Mouse (Mus musculus) layer of hippocampus, adult 8-10 months (tissue): ENCODE measurements at regions not wholly inside any gene's neighbourhood (a gene's known extent, or its start where the extent isn't known, plus 50 kb on each side); places are given as distances from the start of the nearest gene placed in this dataset.

Source experiments
- DNase-seq, 2 experiments: peaks; one replicate each; pipeline ENCODE4 v3.0.0; 2022; ENCODE audit warnings: low spot score in 2 of 2

GRCm38 (mm10) chr6:51044873-51045272 is 387.6 kb upstream of the Nfe2l3 start:
- no peak for DNase-seq

- DNase-seq, result no peak
Measured at GRCm38 (mm10) chr6:51052451-51052921, 380.0 kb upstream of the Nfe2l3 start.

- DNase-seq, result peak; percentile 66 to 74
Measured at GRCm38 (mm10) chr6:51057229-51057628, 375.2 kb upstream of the Nfe2l3 start.

GRCm38 (mm10) chr6:51059923-51060847 is 372.3 kb upstream of the Nfe2l3 start:
- no peak for DNase-seq

GRCm38 (mm10) chr6:51060848-51061535 is 371.5 kb upstream of the Nfe2l3 start:
- DNase-seq, result no peak

- no peak for DNase-seq
Measured at GRCm38 (mm10) chr6:51065156-51065555, 367.3 kb upstream of the Nfe2l3 start.

GRCm38 (mm10) chr6:51067332-51067731 is 365.1 kb upstream of the Nfe2l3 start:
- no peak for DNase-seq

- DNase-seq, result no peak
Measured at GRCm38 (mm10) chr6:51069945-51070344, 362.5 kb upstream of the Nfe2l3 start.

GRCm38 (mm10) chr6:51071243-51071642 is 361.2 kb upstream of the Nfe2l3 start:
- DNase-seq, result no peak

- no peak for DNase-seq
Measured at GRCm38 (mm10) chr6:51075026-51075425, 357.4 kb upstream of the Nfe2l3 start.

- no peak for DNase-seq
Measured at GRCm38 (mm10) chr6:51076861-51077768, 355.4 kb upstream of the Nfe2l3 start.

GRCm38 (mm10) chr6:51077769-51078096 is 354.7 kb upstream of the Nfe2l3 start:
- DNase-seq, result no peak

- DNase-seq, result no peak
Measured at GRCm38 (mm10) chr6:51078353-51078966, 354.0 kb upstream of the Nfe2l3 start.

- DNase-seq, result no peak
Measured at GRCm38 (mm10) chr6:51078967-51079355, 353.5 kb upstream of the Nfe2l3 start.

- no peak for DNase-seq
Measured at GRCm38 (mm10) chr6:51081056-51081455, 351.4 kb upstream of the Nfe2l3 start.

- DNase-seq, result no peak
Measured at GRCm38 (mm10) chr6:51084656-51085055, 347.8 kb upstream of the Nfe2l3 start.

GRCm38 (mm10) chr6:51085547-51085946 is 346.9 kb upstream of the Nfe2l3 start:
- no peak for DNase-seq

- DNase-seq, result no peak
Measured at GRCm38 (mm10) chr6:51086347-51086746, 346.1 kb upstream of the Nfe2l3 start.

- DNase-seq, result no peak
Measured at GRCm38 (mm10) chr6:51087806-51088205, 344.7 kb upstream of the Nfe2l3 start.

GRCm38 (mm10) chr6:51088641-51089372 is 343.7 kb upstream of the Nfe2l3 start:
- no peak for DNase-seq
